Mouse (Mus musculus) thymus, adult 2 months (tissue): ENCODE measurements around the gene Cux2. TPM values are rescaled to one million over a fixed set of nuclear protein-coding genes. Genes with fewer than 3 reads are reported as not detected.

ENCODE experiments used
- DNase-seq: peaks from one replicate; pipeline ENCODE4 v3.0.0; 2021
- H3K27ac ChIP-seq: fragments of 200-500 bp; 2 replicates; pipeline ENCODE4 v1.5.1; 2012; ENCODE audit warnings: low read length, control low read depth; ENCODE audit not compliant: control insufficient read depth, insufficient read depth
- H3K27me3 ChIP-seq: fragments of 200-500 bp; 2 replicates; pipeline ENCODE4 v1.6.1; 2012; ENCODE audit warnings: mild to moderate bottlenecking, low read length, moderate library complexity, mixed read lengths; ENCODE audit not compliant: control insufficient read depth, insufficient read depth
- H3K36me3 ChIP-seq: fragments of 200-500 bp; 2 replicates; pipeline ENCODE4 v1.6.1; 2012; ENCODE audit warnings: mild to moderate bottlenecking, low read length, moderate library complexity; ENCODE audit not compliant: control insufficient read depth, insufficient read depth
- H3K4me1 ChIP-seq: fragments of 200-500 bp; replicated peaks from 2 replicates; pipeline ENCODE4 v1.6.1; 2012; ENCODE audit warnings: low read length; ENCODE audit not compliant: control insufficient read depth, insufficient read depth
- H3K4me3 ChIP-seq: fragments of 200-500 bp; 2 replicates; pipeline ENCODE4 v1.5.1; 2012; ENCODE audit warnings: mild to moderate bottlenecking, low read length, control low read depth, moderate library complexity; ENCODE audit not compliant: control insufficient read depth, insufficient read depth
- CTCF ChIP-seq: fragments of 200-500 bp; IDR thresholded peaks from 2 replicates; pipeline ENCODE4 v1.5.1; 2012; ENCODE audit warnings: mild to moderate bottlenecking, control low read depth, low read length, moderate library complexity, borderline replicate concordance; ENCODE audit not compliant: control insufficient read depth, poor library complexity, insufficient read depth; ENCODE audit errors: extremely low read depth
- POLR2A ChIP-seq: fragments of 200-500 bp; IDR thresholded peaks from 2 replicates; pipeline ENCODE4 v1.6.1; 2012; ENCODE audit warnings: mild to moderate bottlenecking, low read length, control low read depth, moderate library complexity; ENCODE audit not compliant: control insufficient read depth, poor library complexity, insufficient read depth; ENCODE audit errors: extremely low read depth
- WGBS: fragments of 180-500 bp; shearing (Covaris S2); methylation state at CpG from one replicate; pipeline ENCODE4 v1.1.7; 2018; 5-methylcytosine and 5-hydroxymethylcytosine counted together
- polyA plus RNA-seq: library from polyadenylated mRNA; depleted of rRNA; stranded (reverse); fragments of >200 nt; gene quantifications from 2 replicates; pipeline ENCODE4 v1.2.3, GENCODE M21; 2012

Cux2 gene
- polyA plus RNA-seq, 1 experiment = 0.75 TPM

DNA sequence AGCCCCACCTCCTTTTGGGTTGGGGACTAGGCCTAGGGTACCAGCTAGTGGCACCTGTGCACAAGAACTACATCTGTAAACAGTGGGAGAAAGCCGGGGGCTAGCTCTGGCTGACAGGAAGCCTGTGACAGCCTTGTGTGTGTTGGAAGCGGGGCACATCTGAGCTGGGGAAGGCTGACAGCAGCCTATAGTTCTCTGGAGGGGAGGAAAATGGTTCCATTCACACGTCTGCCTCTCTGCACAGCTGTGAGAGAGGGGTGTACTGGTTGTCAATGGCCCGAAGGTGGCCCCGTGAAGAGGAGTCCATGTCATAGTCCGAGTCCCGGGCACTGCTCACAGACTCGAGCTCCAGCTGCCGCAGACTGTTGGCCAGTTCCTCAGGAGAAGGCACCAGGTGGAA, 232.4 kb downstream of the Cux2 start:
- no peak overlapping the region for H3K27ac ChIP-seq
- H3K27me3 ChIP-seq = no peaks in the 10 kb centered on the region
- H3K4me3 ChIP-seq = no peak overlapping the region
- no peak for DNase-seq
- H3K36me3 ChIP-seq = peaks cover 31% of the 10 kb centered on the region
- TF ChIP-seq POLR2A (no peak), CTCF (no peak)
- peaks cover 18% of the 10 kb centered on the region for H3K4me1 ChIP-seq
- WGBS = 91% methylated on average over 9 of the region's 9 CpGs

DNA sequence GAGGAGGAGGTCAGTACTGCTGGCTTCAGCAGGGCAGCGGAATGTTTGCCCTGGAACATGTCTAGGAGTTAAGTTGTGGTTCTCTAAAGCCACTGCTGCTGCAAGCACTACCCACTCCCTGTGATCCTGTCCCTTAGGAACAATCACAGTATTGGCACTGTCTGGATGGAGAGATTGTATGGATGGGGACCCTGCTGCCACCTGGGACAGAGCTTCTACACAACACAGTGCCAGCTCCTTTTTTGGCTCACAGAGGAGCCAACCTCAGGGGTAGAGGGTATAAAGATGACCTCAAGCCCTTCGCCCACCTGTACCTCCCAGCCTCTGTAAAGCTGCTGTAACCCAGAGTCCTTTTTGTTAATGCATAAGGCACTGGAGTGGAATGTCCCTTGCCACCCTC, 233.3 kb downstream of the Cux2 start:
- no peak overlapping the region for H3K27ac ChIP-seq
- H3K36me3 ChIP-seq = peaks cover 31% of the 10 kb centered on the region
- peaks cover 27% of the 10 kb centered on the region for H3K4me1 ChIP-seq
- no peak for DNase-seq
- H3K27me3 ChIP-seq = no peaks in the 10 kb centered on the region
- no peak overlapping the region for H3K4me3 ChIP-seq
- 98% methylated on average over 2 of the region's 2 CpGs for WGBS
- no peak for TF ChIP-seq POLR2A
- TF ChIP-seq CTCF = no peak

DNA sequence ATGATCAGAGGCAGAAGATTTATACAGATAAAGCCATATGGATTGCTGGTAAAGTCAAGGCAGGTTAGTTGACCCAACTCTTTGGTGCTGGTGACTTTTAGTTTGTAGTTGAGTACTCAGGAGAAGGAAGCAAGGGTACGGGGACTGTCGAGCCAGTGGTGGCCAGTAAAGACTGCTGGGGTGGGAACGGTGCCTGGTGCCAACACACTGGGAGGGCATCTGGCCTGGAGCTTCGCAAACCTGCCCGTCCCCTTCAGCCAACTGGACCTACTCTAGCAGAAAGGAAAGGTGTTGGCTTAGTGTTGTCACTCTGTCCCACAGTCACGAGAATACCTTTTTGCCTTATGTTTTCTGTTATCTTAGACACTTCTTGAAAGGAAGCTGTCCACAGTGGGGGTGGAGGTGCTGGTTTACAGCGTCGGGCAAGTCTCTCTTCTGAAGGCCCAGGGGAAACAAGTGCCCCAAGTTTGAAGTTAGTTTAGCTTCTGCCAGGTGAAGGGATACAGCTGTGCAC, 234.0 kb downstream of the Cux2 start:
- 94% methylated on average over 8 of the region's 8 CpGs for WGBS
- Histone ChIP-seq H3K4me3 (no peak overlapping the region), H3K36me3 (peaks cover 33% of the 10 kb centered on the region), H3K4me1 (peaks cover 34% of the 10 kb centered on the region), H3K27me3 (no peaks in the 10 kb centered on the region), H3K27ac (no peak overlapping the region)
- no peak for TF ChIP-seq POLR2A
- no peak for TF ChIP-seq CTCF
- DNase-seq = no peak

DNA sequence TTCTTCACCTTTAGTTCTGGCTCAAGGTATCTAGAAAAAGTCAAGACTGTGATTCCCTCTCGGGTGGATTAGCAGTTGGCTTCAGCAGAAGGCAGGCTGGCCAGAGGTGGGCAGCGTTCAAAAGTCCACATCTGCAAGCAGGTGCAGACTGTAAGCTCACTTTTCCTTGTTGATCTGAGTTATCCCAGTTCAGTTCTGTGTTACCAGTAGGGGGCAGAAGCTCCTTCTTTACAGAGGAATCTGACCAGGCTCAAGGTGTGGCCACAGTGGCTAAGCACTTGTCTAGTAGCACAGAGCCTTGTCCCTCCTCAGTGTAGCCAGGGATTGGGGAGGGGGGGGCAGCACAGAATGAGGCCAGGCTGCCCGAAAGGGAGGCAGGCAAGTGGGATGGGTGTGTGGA, 234.8 kb downstream of the Cux2 start:
- 70% methylated on average over 3 of the region's 3 CpGs for WGBS
- H3K36me3 ChIP-seq = peaks cover 35% of the 10 kb centered on the region
- peaks cover 34% of the 10 kb centered on the region for H3K4me1 ChIP-seq
- H3K27ac ChIP-seq = no peak overlapping the region
- DNase-seq = peak; percentile 50
- no peak overlapping the region for H3K4me3 ChIP-seq
- H3K27me3 ChIP-seq = no peaks in the 10 kb centered on the region
- TF ChIP-seq CTCF = peak; percentile 75; the same call in 1 of the 2 replicates
- TF ChIP-seq POLR2A = no peak

DNA sequence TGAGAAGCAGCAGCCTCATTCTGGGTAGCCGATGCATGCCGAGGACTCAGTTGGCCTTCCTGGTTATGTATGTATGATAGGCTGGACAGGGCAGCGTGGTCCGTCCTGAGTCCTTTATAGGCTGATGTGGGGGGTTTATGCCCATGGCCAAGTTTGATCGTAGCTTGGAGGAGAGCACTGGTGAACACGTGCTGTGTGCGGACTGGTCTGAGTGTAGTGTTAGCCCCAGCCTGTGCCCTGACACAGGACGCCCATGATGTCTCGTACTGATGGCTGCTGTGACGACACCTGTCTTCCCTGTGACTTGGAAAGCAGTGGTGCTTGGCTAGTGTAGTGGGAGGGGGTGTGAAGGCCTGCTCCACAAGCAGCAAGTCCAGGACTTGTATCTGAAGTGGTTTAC, 236.2 kb downstream of the Cux2 start:
- no peak overlapping the region for H3K27ac ChIP-seq
- TF ChIP-seq POLR2A = no peak
- no peak for TF ChIP-seq CTCF
- peaks cover 33% of the 10 kb centered on the region for H3K36me3 ChIP-seq
- no peak overlapping the region for H3K4me3 ChIP-seq
- WGBS = 98% methylated on average over 10 of the region's 10 CpGs
- DNase-seq = no peak
- H3K4me1 ChIP-seq = peaks cover 22% of the 10 kb centered on the region
- H3K27me3 ChIP-seq = no peaks in the 10 kb centered on the region

DNA sequence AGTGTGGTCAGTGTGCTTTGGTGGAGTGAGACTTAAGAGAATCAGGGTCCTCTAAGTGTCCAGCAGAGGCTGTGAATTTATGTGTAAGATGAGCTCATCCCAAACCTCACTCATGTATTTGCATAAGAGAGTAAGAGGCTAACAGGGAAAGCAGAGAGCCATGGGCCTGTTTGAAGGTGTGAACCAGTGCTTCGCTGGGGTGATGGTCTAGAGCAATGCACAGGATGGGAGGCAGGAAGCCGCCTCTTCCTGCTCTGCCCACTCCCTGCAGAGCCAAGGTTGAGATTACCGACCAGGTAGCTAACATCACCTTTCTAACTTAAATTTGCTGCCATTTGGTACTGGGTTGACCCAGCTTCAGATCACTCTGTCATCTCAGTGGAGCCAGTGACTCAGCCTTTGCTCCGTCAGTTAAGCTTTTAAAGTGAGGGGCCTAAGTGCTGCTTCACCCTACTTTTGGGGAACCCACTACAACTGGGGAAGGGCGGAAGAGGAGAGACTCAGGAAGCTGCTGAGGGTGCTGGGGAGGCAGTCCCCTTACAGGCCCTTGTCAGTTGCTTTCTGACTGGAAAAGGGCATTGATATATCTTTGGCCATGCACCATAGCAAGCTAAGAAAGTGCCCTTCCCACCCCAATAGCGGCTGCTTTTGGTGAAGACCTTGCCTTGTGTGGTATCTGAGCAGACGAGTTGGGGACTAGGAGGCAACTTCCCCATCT, 237.2 kb downstream of the Cux2 start:
- Histone ChIP-seq H3K36me3 (peaks cover 23% of the 10 kb centered on the region), H3K4me3 (no peak overlapping the region), H3K27me3 (no peaks in the 10 kb centered on the region), H3K27ac (peak overlapping the region; percentile 40; the same call in 1 of the 2 replicates), H3K4me1 (peaks cover 21% of the 10 kb centered on the region)
- no peak for DNase-seq
- TF ChIP-seq CTCF (no peak), POLR2A (no peak)
- 49% methylated on average over 7 of the region's 7 CpGs for WGBS
